Mouse (Mus musculus): ENCODE data around the gene Golga4. TPM values are rescaled to one million over a fixed set of nuclear protein-coding genes. Genes with fewer than 3 reads are reported as not detected.
"Not testable (repeated sequence)": the region's sequence is repeated elsewhere in the genome, so short reads cannot be mapped to it uniquely, and the experiment has no call there.

Golga4 gene
- polyA plus RNA-seq, 1 experiment, result 47.1 TPM

- WGBS, result 61% methylated on average over 4 of the region's 4 CpGs
- TF ChIP-seq POLR2A (IDR thresholded peaks at IDR 0.05; ENCODE audit: borderline replicate concordance, control insufficient read depth, low read depth, low read length), result no peak
- TF ChIP-seq CTCF (IDR thresholded peaks at IDR 0.05; ENCODE audit: control insufficient read depth, insufficient read depth, low read length), result no peak
- no peaks in the 10 kb centered on the region; the same call in 1 of the 2 replicates for H3K4me1 ChIP-seq (ENCODE audit: control insufficient read depth, insufficient read depth, low read length)
Measured at GRCm38 (mm10) chr9:118587115-118587514, 81.0 kb downstream of the Golga4 start.

GRCm38 (mm10) chr9:118589249-118589648 is 83.2 kb downstream of the Golga4 start:
- TF ChIP-seq CTCF (IDR thresholded peaks at IDR 0.05; ENCODE audit: control insufficient read depth, insufficient read depth, low read length), result no peak
- no peak for TF ChIP-seq POLR2A (IDR thresholded peaks at IDR 0.05; ENCODE audit: borderline replicate concordance, control insufficient read depth, low read depth, low read length)
- Histone ChIP-seq H3K4me3 (replicated peaks; ENCODE audit: control insufficient read depth, low read depth, low read length) (no peak overlapping the region), H3K4me1 (ENCODE audit: control insufficient read depth, insufficient read depth, low read length) (no peaks in the 10 kb centered on the region), H3K27ac (ENCODE audit: control insufficient read depth, insufficient read depth, low read depth, low read length, poor library complexity) (no peak overlapping the region)
- 16% methylated on average over 3 of the region's 3 CpGs for WGBS

More at GRCm38 (mm10) chr9:118587115-118587514, 81.0 kb downstream of the Golga4 start:
- no peak overlapping the region for H3K4me3 ChIP-seq (replicated peaks; ENCODE audit: control insufficient read depth, low read depth, low read length)
- no peak overlapping the region for H3K27ac ChIP-seq (ENCODE audit: control insufficient read depth, insufficient read depth, low read depth, low read length, poor library complexity)

GRCm38 (mm10) chr9:118590230-118590629 is 84.2 kb downstream of the Golga4 start:
- 30% methylated on average over 7 of the region's 7 CpGs for WGBS
- TF ChIP-seq POLR2A (IDR thresholded peaks at IDR 0.05; ENCODE audit: borderline replicate concordance, control insufficient read depth, low read depth, low read length) (no peak), CTCF (IDR thresholded peaks at IDR 0.05; ENCODE audit: control insufficient read depth, insufficient read depth, low read length) (no peak)
- no peak overlapping the region for H3K27ac ChIP-seq (ENCODE audit: control insufficient read depth, insufficient read depth, low read depth, low read length, poor library complexity)
- H3K4me3 ChIP-seq (replicated peaks; ENCODE audit: control insufficient read depth, low read depth, low read length), result no peak overlapping the region
- no peaks in the 10 kb centered on the region for H3K4me1 ChIP-seq (ENCODE audit: control insufficient read depth, insufficient read depth, low read length)

GRCm38 (mm10) chr9:118591633-118592032 is 85.6 kb downstream of the Golga4 start:
- no peak overlapping the region for H3K27ac ChIP-seq (ENCODE audit: control insufficient read depth, insufficient read depth, low read depth, low read length, poor library complexity)
- H3K4me1 ChIP-seq (ENCODE audit: control insufficient read depth, insufficient read depth, low read length), result no peaks in the 10 kb centered on the region
- 85% methylated on average over 6 of the region's 6 CpGs for WGBS
- no peak overlapping the region for H3K4me3 ChIP-seq (replicated peaks; ENCODE audit: control insufficient read depth, low read depth, low read length)
- TF ChIP-seq CTCF (IDR thresholded peaks at IDR 0.05; ENCODE audit: control insufficient read depth, insufficient read depth, low read length) (no peak), POLR2A (IDR thresholded peaks at IDR 0.05; ENCODE audit: borderline replicate concordance, control insufficient read depth, low read depth, low read length) (no peak)

GRCm38 (mm10) chr9:118592585-118593249 is 86.7 kb downstream of the Golga4 start:
- Histone ChIP-seq H3K4me3 (replicated peaks; ENCODE audit: control insufficient read depth, low read depth, low read length) (no peak overlapping the region), H3K27ac (ENCODE audit: control insufficient read depth, insufficient read depth, low read depth, low read length, poor library complexity) (no peak overlapping the region), H3K4me1 (ENCODE audit: control insufficient read depth, insufficient read depth, low read length) (no peaks in the 10 kb centered on the region)
- 57% methylated on average over 13 of the region's 13 CpGs for WGBS
- TF ChIP-seq CTCF (IDR thresholded peaks at IDR 0.05; ENCODE audit: control insufficient read depth, insufficient read depth, low read length), result no peak
- TF ChIP-seq POLR2A (IDR thresholded peaks at IDR 0.05; ENCODE audit: borderline replicate concordance, control insufficient read depth, low read depth, low read length), result no peak

GRCm38 (mm10) chr9:118593443-118593842 is 87.4 kb downstream of the Golga4 start:
- Histone ChIP-seq H3K27ac (ENCODE audit: control insufficient read depth, insufficient read depth, low read depth, low read length, poor library complexity) (no peak overlapping the region), H3K4me3 (replicated peaks; ENCODE audit: control insufficient read depth, low read depth, low read length) (no peak overlapping the region), H3K4me1 (ENCODE audit: control insufficient read depth, insufficient read depth, low read length) (no peaks in the 10 kb centered on the region)
- TF ChIP-seq POLR2A (IDR thresholded peaks at IDR 0.05; ENCODE audit: borderline replicate concordance, control insufficient read depth, low read depth, low read length) (no peak), CTCF (IDR thresholded peaks at IDR 0.05; ENCODE audit: control insufficient read depth, insufficient read depth, low read length) (no peak)
- WGBS, result 85% methylated on average over 8 of the region's 8 CpGs

GRCm38 (mm10) chr9:118596767-118597166 is 90.7 kb downstream of the Golga4 start:
- TF ChIP-seq POLR2A (IDR thresholded peaks at IDR 0.05; ENCODE audit: borderline replicate concordance, control insufficient read depth, low read depth, low read length), result no peak
- TF ChIP-seq CTCF (IDR thresholded peaks at IDR 0.05; ENCODE audit: control insufficient read depth, insufficient read depth, low read length), result no peak
- H3K27ac ChIP-seq (ENCODE audit: control insufficient read depth, insufficient read depth, low read depth, low read length, poor library complexity), result no peak overlapping the region

GRCm38 (mm10) chr9:118600393-118600792 is 94.3 kb downstream of the Golga4 start:
- not testable (repeated sequence) for H3K27ac ChIP-seq (ENCODE audit: control insufficient read depth, insufficient read depth, low read depth, low read length, poor library complexity); H3K4me3 ChIP-seq (replicated peaks; ENCODE audit: control insufficient read depth, low read depth, low read length); H3K4me1 ChIP-seq (ENCODE audit: control insufficient read depth, insufficient read depth, low read length)
- WGBS, result 77% methylated on average over 3 of the region's 3 CpGs

More at GRCm38 (mm10) chr9:118596767-118597166, 90.7 kb downstream of the Golga4 start:
- no peak overlapping the region for H3K4me3 ChIP-seq (replicated peaks; ENCODE audit: control insufficient read depth, low read depth, low read length)
- 87% methylated on average over 7 of the region's 7 CpGs for WGBS
- no peaks in the 10 kb centered on the region for H3K4me1 ChIP-seq (ENCODE audit: control insufficient read depth, insufficient read depth, low read length)

- TF ChIP-seq POLR2A (IDR thresholded peaks at IDR 0.05; ENCODE audit: borderline replicate concordance, control insufficient read depth, low read depth, low read length) (no peak), CTCF (IDR thresholded peaks at IDR 0.05; ENCODE audit: control insufficient read depth, insufficient read depth, low read length) (no peak)
- no peaks in the 10 kb centered on the region; the same call in 1 of the 2 replicates for H3K4me1 ChIP-seq (ENCODE audit: control insufficient read depth, insufficient read depth, low read length)
- 80% methylated on average over 5 of the region's 5 CpGs for WGBS
- no peak overlapping the region for H3K4me3 ChIP-seq (replicated peaks; ENCODE audit: control insufficient read depth, low read depth, low read length)
- H3K27ac ChIP-seq (ENCODE audit: control insufficient read depth, insufficient read depth, low read depth, low read length, poor library complexity), result no peak overlapping the region
Measured at GRCm38 (mm10) chr9:118602576-118602975, 96.5 kb downstream of the Golga4 start.
